Mouse (Mus musculus): Measurements from ENCODE around the gene Tspo.

DNA sequence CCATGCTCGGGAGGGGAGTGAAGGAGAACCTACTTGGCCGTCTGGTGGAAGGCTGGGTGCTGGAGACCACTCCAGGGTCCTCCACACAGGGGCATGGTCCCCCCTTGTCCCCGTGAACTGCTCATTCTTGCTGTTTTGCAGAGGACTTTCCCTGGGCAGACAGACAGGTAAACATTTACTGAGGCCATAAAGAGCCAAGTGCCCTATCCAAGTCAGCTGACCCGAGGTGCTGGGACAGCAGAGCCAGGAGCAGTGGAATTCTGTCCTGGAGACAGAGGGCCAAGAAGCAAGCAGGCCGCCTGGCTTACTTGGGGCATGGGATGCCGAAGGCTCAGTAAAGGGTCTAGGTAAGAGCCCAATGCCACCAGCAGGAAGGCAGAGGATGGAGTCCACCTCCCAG, 32.7 kb upstream of the Tspo start:
- no peak for TF ChIP-seq POLR2A (IDR thresholded peaks at IDR 0.05; ENCODE audit: insufficient read depth, low read depth, low read length)
- TF ChIP-seq CTCF (IDR thresholded peaks at IDR 0.05; ENCODE audit: insufficient read depth, low read depth, low read length): no peak
